In the genomic region with DNA sequence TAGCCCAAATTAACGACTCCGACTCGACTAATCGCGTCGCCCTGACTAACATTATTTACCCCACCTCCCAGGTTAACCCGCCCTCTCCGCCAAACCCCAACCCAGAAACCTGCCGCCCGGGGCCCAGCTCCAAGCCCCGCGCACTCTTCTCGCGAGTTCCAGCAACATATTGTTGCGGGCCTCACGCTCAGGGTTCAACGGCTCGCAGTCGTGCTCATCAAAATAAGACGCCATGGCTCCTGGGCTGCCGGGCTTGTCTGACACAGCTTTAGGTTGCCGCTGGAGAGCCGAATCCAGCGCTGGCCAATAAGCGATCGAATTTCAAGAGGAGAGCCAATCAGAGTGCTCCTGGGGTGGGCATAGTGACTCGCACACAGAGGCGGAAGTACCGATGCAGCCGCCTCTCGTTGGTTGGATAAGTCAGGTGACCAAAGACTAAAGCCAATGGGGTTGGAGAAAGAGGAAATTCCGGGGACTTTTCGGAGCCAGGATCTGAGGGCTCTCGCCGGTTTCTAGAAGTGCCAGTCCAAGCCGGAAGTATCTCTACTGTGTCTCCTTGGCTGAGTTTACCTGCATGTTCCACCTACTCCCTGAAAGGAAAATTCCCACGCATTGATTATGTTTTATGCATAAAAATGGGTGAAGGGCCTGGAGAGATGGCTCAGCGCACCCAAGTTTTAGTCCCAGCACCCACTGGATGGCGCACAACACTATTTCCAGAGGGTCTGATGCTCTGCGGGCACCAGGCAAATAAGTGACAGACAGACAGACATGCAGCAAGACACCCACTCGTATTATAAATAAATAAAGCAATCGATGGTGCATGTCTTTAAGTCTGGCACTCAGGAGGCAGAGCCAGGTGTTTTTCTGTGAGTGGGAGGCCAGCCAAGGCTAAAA, we compare ENCODE assay signal across 7 mouse cellular contexts. TPM values are rescaled to one million over a fixed set of nuclear protein-coding genes. Genes with fewer than 3 reads are reported as not detected.
DNase-seq lines count a peak whose midpoint lies in the region; ATAC-seq lines count a peak whose summit lies in the region.

No protein-coding gene starts in this region.

- H3K4me1 ChIP-seq in embryonic facial prominence, embryonic 11.5 days (ENCODE audit: control insufficient read depth, insufficient read depth, low read length): 0 out of 2 replicates have a peak, but pooled peaks cover 2% of the 10 kb centered on the region
- peaks cover 13% of the 10 kb centered on the region for H3K4me1 ChIP-seq in limb, embryonic 10.5 days
- peaks cover 22% of the 10 kb centered on the region for H3K4me1 ChIP-seq in midbrain, embryonic 13.5 days (replicated peaks)

- peak overlapping the region; percentile 76 for H3K4me3 ChIP-seq in embryonic facial prominence, embryonic 11.5 days (ENCODE audit: low read depth, low read length)
- H3K4me3 ChIP-seq in limb, embryonic 10.5 days: peak overlapping the region; percentile 83
- peak overlapping the region; percentile 68 for H3K4me3 ChIP-seq in midbrain, embryonic 13.5 days (replicated peaks)

- H3K9me3 ChIP-seq in embryonic facial prominence, embryonic 11.5 days (replicated peaks; ENCODE audit: control insufficient read depth, low read length): no peaks in the 10 kb centered on the region
- H3K9me3 ChIP-seq in limb, embryonic 10.5 days (replicated peaks): no peaks in the 10 kb centered on the region
- no peaks in the 10 kb centered on the region for H3K9me3 ChIP-seq in midbrain, embryonic 13.5 days

- no peak overlapping the region for H3K27ac ChIP-seq in embryonic facial prominence, embryonic 11.5 days (replicated peaks; ENCODE audit: low read depth, low read length)
- H3K27ac ChIP-seq in limb, embryonic 10.5 days: peak overlapping the region; percentile 83
- peak overlapping the region; percentile 75 for H3K27ac ChIP-seq in midbrain, embryonic 13.5 days

- H3K4me2 ChIP-seq in embryonic facial prominence, embryonic 11.5 days (ENCODE audit: low read depth, low read length): peak overlapping the region; percentile 71
- H3K4me2 ChIP-seq in midbrain, embryonic 13.5 days (replicated peaks): peak overlapping the region; percentile 90

- H3K27me3 ChIP-seq in embryonic facial prominence, embryonic 11.5 days (ENCODE audit: control insufficient read depth, insufficient read depth, low read length): no peaks in the 10 kb centered on the region
- no peaks in the 10 kb centered on the region for H3K27me3 ChIP-seq in limb, embryonic 10.5 days (ENCODE audit: low read depth, poor library complexity, severe bottlenecking)
- H3K27me3 ChIP-seq in midbrain, embryonic 13.5 days: no peaks in the 10 kb centered on the region

- peaks cover 6% of the 10 kb centered on the region for H3K36me3 ChIP-seq in embryonic facial prominence, embryonic 11.5 days (replicated peaks; ENCODE audit: control insufficient read depth, insufficient read depth, low read depth, low read length)
- H3K36me3 ChIP-seq in limb, embryonic 10.5 days: peaks cover 34% of the 10 kb centered on the region
- H3K36me3 ChIP-seq in midbrain, embryonic 13.5 days: peaks cover 34% of the 10 kb centered on the region

- peak overlapping the region; percentile 68 for H3K9ac ChIP-seq in embryonic facial prominence, embryonic 11.5 days (replicated peaks; ENCODE audit: low read length)
- H3K9ac ChIP-seq in midbrain, embryonic 13.5 days (replicated peaks): peak overlapping the region; percentile 82

- DNase-seq in adrenal gland, postnatal 14 days: peak; percentile 97
- peak; percentile 98 for DNase-seq in embryonic facial prominence, embryonic 11.5 days (ENCODE audit: low spot score)
- DNase-seq in kidney, adult 11 months: peak; percentile 98
- peak; percentile 86 for DNase-seq in limb, embryonic 10.5 days (ENCODE audit: low spot score)
- peak; percentile 92 for DNase-seq in spleen, adult 12 weeks (ENCODE audit: low spot score)

- under 1% methylated on average over 42 of the region's 42 CpGs for WGBS in embryonic facial prominence, embryonic 11.5 days
- 1% methylated on average over 42 of the region's 42 CpGs for WGBS in limb, embryonic 10.5 days
- under 1% methylated on average over 42 of the region's 42 CpGs for WGBS in midbrain, embryonic 13.5 days

- ATAC-seq in embryonic facial prominence, embryonic 11.5 days (replicated peaks; ENCODE audit: insufficient number of reproducible peaks, low FRiP score, low TSS enrichment, low read depth): peak; percentile 98
- peak; percentile 96 for ATAC-seq in granulocyte monocyte progenitor cell, adult 5-6 weeks (replicated peaks; ENCODE audit: poor library complexity, severe bottlenecking)
- ATAC-seq in midbrain, embryonic 13.5 days: peak; percentile 99

RNA-seq across cellular contexts. Expression of a gene that starts 4.4 kb away (rescaled TPM):
- total RNA-seq in adrenal gland, postnatal 14 days (2021): 204 and 217 TPM in 2 replicates
- 95.1 and 96.7 TPM in 2 replicates for polyA plus RNA-seq in embryonic facial prominence, embryonic 11.5 days (2014; fragmentation: Nextera tagmentation; extraction: Ambion mirVana)
- total RNA-seq in granulocyte monocyte progenitor cell, adult 5-6 weeks (2014; fragmentation: Nextera tagmentation): 81.5 and 83.1 TPM in 2 replicates
- total RNA-seq in granulocyte monocyte progenitor cell, adult 5-6 weeks (2017): 48.6 and 54.3 TPM in 2 replicates
- polyA plus RNA-seq in limb, embryonic 10.5 days (2016; fragmentation: Nextera tagmentation; extraction: Ambion mirVana): 109 TPM in 2 replicates
- 127 and 132 TPM in 2 replicates for polyA plus RNA-seq in midbrain, embryonic 13.5 days (2015; fragmentation: Nextera tagmentation; extraction: Ambion mirVana)

RNA-seq across cellular contexts. Expression of a gene that starts 7.1 kb away (rescaled TPM):
- total RNA-seq in adrenal gland, postnatal 14 days (2021): 20.2 and 36.5 TPM in 2 replicates
- polyA plus RNA-seq in embryonic facial prominence, embryonic 11.5 days (2014; fragmentation: Nextera tagmentation; extraction: Ambion mirVana): 7.9 and 9.0 TPM in 2 replicates
- 0.73 and 7.4 TPM in 2 replicates for total RNA-seq in granulocyte monocyte progenitor cell, adult 5-6 weeks (2014; fragmentation: Nextera tagmentation)
- total RNA-seq in granulocyte monocyte progenitor cell, adult 5-6 weeks (2017): 0.09 TPM in 1 of 2 replicates, not detected in the other
- 9.9 and 10.3 TPM in 2 replicates for polyA plus RNA-seq in limb, embryonic 10.5 days (2016; fragmentation: Nextera tagmentation; extraction: Ambion mirVana)
- 10.3 and 11.5 TPM in 2 replicates for polyA plus RNA-seq in midbrain, embryonic 13.5 days (2015; fragmentation: Nextera tagmentation; extraction: Ambion mirVana)

RNA-seq across cellular contexts. Expression of a gene that starts 15.3 kb away (rescaled TPM):
- 25.8 and 33.1 TPM in 2 replicates for total RNA-seq in adrenal gland, postnatal 14 days (2021)
- polyA plus RNA-seq in embryonic facial prominence, embryonic 11.5 days (2014; fragmentation: Nextera tagmentation; extraction: Ambion mirVana): 16.4 and 19.8 TPM in 2 replicates
- total RNA-seq in granulocyte monocyte progenitor cell, adult 5-6 weeks (2014; fragmentation: Nextera tagmentation): 24.9 and 34.0 TPM in 2 replicates
- 17.2 and 17.6 TPM in 2 replicates for total RNA-seq in granulocyte monocyte progenitor cell, adult 5-6 weeks (2017)
- 24.3 and 27.3 TPM in 2 replicates for polyA plus RNA-seq in limb, embryonic 10.5 days (2016; fragmentation: Nextera tagmentation; extraction: Ambion mirVana)
- polyA plus RNA-seq in midbrain, embryonic 13.5 days (2015; fragmentation: Nextera tagmentation; extraction: Ambion mirVana): 21.7 and 23.9 TPM in 2 replicates

RNA-seq across cellular contexts. Expression of a gene that starts 17.4 kb away (rescaled TPM):
- total RNA-seq in adrenal gland, postnatal 14 days (2021): 29.1 and 32.7 TPM in 2 replicates
- 107 and 111 TPM in 2 replicates for polyA plus RNA-seq in embryonic facial prominence, embryonic 11.5 days (2014; fragmentation: Nextera tagmentation; extraction: Ambion mirVana)
- total RNA-seq in granulocyte monocyte progenitor cell, adult 5-6 weeks (2014; fragmentation: Nextera tagmentation): 37.8 and 71.8 TPM in 2 replicates
- 104 and 123 TPM in 2 replicates for total RNA-seq in granulocyte monocyte progenitor cell, adult 5-6 weeks (2017)
- 78.1 and 88.8 TPM in 2 replicates for polyA plus RNA-seq in limb, embryonic 10.5 days (2016; fragmentation: Nextera tagmentation; extraction: Ambion mirVana)
- 51.5 and 53.4 TPM in 2 replicates for polyA plus RNA-seq in midbrain, embryonic 13.5 days (2015; fragmentation: Nextera tagmentation; extraction: Ambion mirVana)

RNA-seq across cellular contexts. Expression of a gene that starts 17.9 kb away (rescaled TPM):
- 33.9 and 40.5 TPM in 2 replicates for total RNA-seq in adrenal gland, postnatal 14 days (2021)
- polyA plus RNA-seq in embryonic facial prominence, embryonic 11.5 days (2014; fragmentation: Nextera tagmentation; extraction: Ambion mirVana): 13.5 and 15.8 TPM in 2 replicates
- 12.4 and 43.7 TPM in 2 replicates for total RNA-seq in granulocyte monocyte progenitor cell, adult 5-6 weeks (2014; fragmentation: Nextera tagmentation)
- 8.6 and 16.5 TPM in 2 replicates for total RNA-seq in granulocyte monocyte progenitor cell, adult 5-6 weeks (2017)
- polyA plus RNA-seq in limb, embryonic 10.5 days (2016; fragmentation: Nextera tagmentation; extraction: Ambion mirVana): 19.1 and 19.7 TPM in 2 replicates
- 14.5 and 15.9 TPM in 2 replicates for polyA plus RNA-seq in midbrain, embryonic 13.5 days (2015; fragmentation: Nextera tagmentation; extraction: Ambion mirVana)
